Mouse (Mus musculus) liver, embryonic 14.5 days (tissue): ENCODE data around the gene Astn2. TPM values are rescaled to one million over a fixed set of nuclear protein-coding genes. Genes with fewer than 3 reads are reported as not detected.

Source experiments
- ATAC-seq: fragments of 200-750 bp; cut with Nextera tagmentation; 2 replicates; pipeline ENCODE4 v1.8.0; 2017; ENCODE audit warnings: moderate number of reproducible peaks, mild to moderate bottlenecking, moderate library complexity; ENCODE audit not compliant: insufficient read depth
- DNase-seq, 3 experiments: peaks; one replicate each; pipeline ENCODE4 v3.0.0-alpha.2; 2012 to 2013; ENCODE audit warnings: low read depth in 3 of 3, low spot score in 3 of 3
- H3K27ac ChIP-seq: fragments of 300-500 bp; sonication (generic); 2 replicates; pipeline ENCODE4 v1.5.1; 2014; ENCODE audit warnings: moderate library complexity, mild to moderate bottlenecking, control low read depth, inconsistent platforms
- H3K27me3 ChIP-seq: fragments of 300-500 bp; sonication (generic); 2 replicates; pipeline ENCODE4 v1.6.1; 2014; ENCODE audit warnings: mild to moderate bottlenecking, low read length, moderate library complexity; ENCODE audit not compliant: control insufficient read depth, insufficient read depth
- H3K36me3 ChIP-seq: fragments of 300-500 bp; sonication (generic); replicated peaks from 2 replicates; pipeline ENCODE4 v1.6.1; 2014; ENCODE audit warnings: low read depth; ENCODE audit not compliant: control insufficient read depth, insufficient read depth
- H3K4me1 ChIP-seq, 2 experiments: fragments of 200-500 bp in 1 of 2; fragments of 300-500 bp in 1 of 2; sonication (generic) in 1 of 2; replicated peaks; 2 replicates each; pipeline ENCODE4 v1.6.1; 2012 to 2014; ENCODE audit warnings: antibody characterized with exemption in 1 of 2, inconsistent platforms in 1 of 2, low read length in 1 of 2; ENCODE audit not compliant: control insufficient read depth in 2 of 2, insufficient read depth in 2 of 2
- H3K4me2 ChIP-seq: fragments of 300-500 bp; sonication (generic); 2 replicates; pipeline ENCODE4 v1.6.1; 2014; ENCODE audit warnings: low read depth, mild to moderate bottlenecking, control low read depth, moderate library complexity
- H3K4me3 ChIP-seq, 2 experiments: fragments of 200-500 bp in 1 of 2; fragments of 300-500 bp in 1 of 2; sonication (generic) in 1 of 2; 2 replicates each; pipeline ENCODE4 v1.5.1; 2012 to 2014; ENCODE audit warnings: low read depth in 2 of 2, low read length in 2 of 2, mild to moderate bottlenecking in 2 of 2, control low read depth in 1 of 2, inconsistent platforms in 1 of 2, moderate library complexity in 1 of 2; ENCODE audit not compliant: insufficient read depth in 1 of 2
- H3K9ac ChIP-seq: fragments of 300-500 bp; sonication (generic); replicated peaks from 2 replicates; pipeline ENCODE4 v1.6.1; 2014; ENCODE audit warnings: mild to moderate bottlenecking, control low read depth, moderate library complexity
- H3K9me3 ChIP-seq: fragments of 300-500 bp; sonication (generic); 2 replicates; pipeline ENCODE4 v1.6.1; 2016; ENCODE audit warnings: low read length, mixed read lengths; ENCODE audit not compliant: control insufficient read depth
- CTCF ChIP-seq: IDR thresholded peaks from 2 replicates; pipeline ENCODE4 v1.5.1; 2016; ENCODE audit warnings: antibody characterized with exemption, low read depth, control low read depth
- EP300 ChIP-seq: IDR thresholded peaks from 2 replicates; pipeline ENCODE4 v1.6.1; 2016; ENCODE audit warnings: antibody characterized with exemption, low read depth
- WGBS: fragments of 180-500 bp; shearing (Covaris S2); extraction: QIAGEN DNeasy Blood & Tissue Kit; methylation state at CpG from one replicate; pipeline ENCODE4 v1.1.7; 2014; ENCODE audit not compliant: insufficient replicate concordance; 5-methylcytosine and 5-hydroxymethylcytosine counted together
- polyA plus RNA-seq, 2 experiments: library from polyadenylated mRNA; depleted of rRNA in 1 of 2; stranded (reverse) in 1 of 2; unstranded in 1 of 2; fragments of >200 nt; fragmentation: Nextera tagmentation in 1 of 2; extraction: Ambion mirVana in 1 of 2; gene quantifications; 2 replicates each; pipeline versions ENCODE4 v1.2.1 to v1.2.3; 2012 to 2014

The Astn2 gene
- polyA plus RNA-seq, 2 experiments = 0.16 TPM; not detected in 1

- H3K27me3 ChIP-seq = no peaks in the 10 kb centered on the region
- no peak overlapping the region for H3K27ac ChIP-seq
- ATAC-seq (no peak), DNase-seq (no peak)
- no peak overlapping the region for H3K4me3 ChIP-seq
- H3K9ac ChIP-seq = no peak overlapping the region
- H3K4me1 ChIP-seq = no peaks in the 10 kb centered on the region
- H3K36me3 ChIP-seq = no peaks in the 10 kb centered on the region
- no peak for TF ChIP-seq EP300
- no peak overlapping the region for H3K4me2 ChIP-seq
- no peaks in the 10 kb centered on the region for H3K9me3 ChIP-seq
These were observed 539.9 kb downstream of the Astn2 start for GRCm38 (mm10) chr4:65864551-65864950.

DNA sequence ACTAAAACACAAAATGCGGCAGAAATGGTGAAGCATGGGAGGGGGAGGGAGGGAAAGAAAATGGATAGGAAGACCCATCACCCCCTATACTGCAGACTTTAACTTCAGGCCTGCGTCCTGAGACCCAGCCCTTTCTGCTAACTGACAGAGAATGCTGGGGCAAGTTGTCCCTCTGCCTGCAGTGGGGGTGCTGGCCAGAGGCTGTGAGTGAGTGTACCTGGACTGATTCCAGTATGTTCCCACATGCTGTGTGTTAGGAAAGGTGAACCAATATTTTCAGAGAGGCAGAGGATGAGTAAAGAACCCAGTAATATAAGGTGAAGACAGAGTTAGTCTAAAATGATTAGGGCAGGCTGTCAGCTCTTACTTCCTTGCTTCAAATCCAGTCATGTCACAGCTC, 561.2 kb downstream of the Astn2 start:
- Histone ChIP-seq H3K27me3 (no peaks in the 10 kb centered on the region), H3K9me3 (no peaks in the 10 kb centered on the region), H3K4me2 (no peak overlapping the region), H3K4me3 (no peak overlapping the region), H3K4me1 (peaks cover 0 to under 1% of the 10 kb centered on the region in 2 experiments; a peak in 1 of 4 replicates), H3K36me3 (no peaks in the 10 kb centered on the region), H3K9ac (no peak overlapping the region), H3K27ac (no peak overlapping the region)
- no peak for ATAC-seq
- TF ChIP-seq EP300 (no peak), CTCF (no peak)
- no peak for DNase-seq
- WGBS = 47% methylated on average over 2 of the region's 2 CpGs

DNA sequence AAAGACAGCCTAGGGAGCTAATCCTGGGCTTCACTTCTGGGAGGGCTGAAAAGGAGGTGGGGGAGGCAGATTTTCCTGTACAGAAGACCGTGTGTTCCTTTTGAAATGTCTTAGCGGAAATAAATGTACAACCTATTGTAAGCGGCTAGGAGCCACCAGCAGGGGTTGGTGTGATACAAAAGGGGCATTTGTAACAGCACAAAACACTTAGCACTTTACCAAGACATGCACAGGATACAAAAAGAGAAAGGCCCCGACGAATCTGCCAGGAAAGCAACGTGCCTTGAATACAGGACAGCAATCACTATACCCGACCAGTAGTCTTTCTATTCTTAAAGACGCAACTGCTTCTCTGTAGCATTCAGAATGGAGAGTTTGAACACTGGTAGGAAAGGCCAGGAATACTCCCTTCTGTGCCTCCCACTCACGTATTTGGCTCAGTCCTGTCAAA, 564.8 kb downstream of the Astn2 start:
- Histone ChIP-seq H3K9ac (no peak overlapping the region), H3K4me2 (no peak overlapping the region), H3K27ac (no peak overlapping the region), H3K9me3 (no peaks in the 10 kb centered on the region), H3K27me3 (no peaks in the 10 kb centered on the region), H3K36me3 (no peaks in the 10 kb centered on the region), H3K4me3 (no peak overlapping the region), H3K4me1 (peaks cover 0 to 2% of the 10 kb centered on the region in 2 experiments; a peak in 1 of 4 replicates)
- DNase-seq (no peak), ATAC-seq (no peak)
- TF ChIP-seq CTCF = no peak
- 59% methylated on average over 9 of the region's 9 CpGs for WGBS

DNA sequence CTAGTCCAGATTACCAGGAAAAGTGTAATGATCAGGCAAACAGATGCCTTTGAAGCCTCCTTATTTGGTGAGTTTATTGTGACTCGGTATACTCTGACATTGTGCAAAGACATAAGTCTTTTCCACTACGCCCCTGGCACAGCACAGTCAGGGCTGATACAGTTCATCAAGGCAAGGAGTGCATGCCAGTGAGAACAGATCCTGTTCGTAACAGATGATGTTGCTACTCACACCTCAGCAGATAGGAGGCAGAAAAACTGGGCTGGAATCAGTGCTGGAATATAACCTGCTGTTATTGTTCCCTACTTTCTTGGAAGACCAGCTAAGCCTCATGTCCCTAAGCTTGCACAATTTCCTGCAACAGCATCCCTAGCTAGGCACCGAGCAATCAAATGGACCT, 565.6 kb downstream of the Astn2 start:
- no peak for ATAC-seq
- no peak for TF ChIP-seq EP300
- TF ChIP-seq CTCF = no peak
- no peaks in the 10 kb centered on the region for H3K36me3 ChIP-seq
- no peaks in the 10 kb centered on the region for H3K27me3 ChIP-seq
- H3K9me3 ChIP-seq = no peaks in the 10 kb centered on the region
- H3K4me2 ChIP-seq = no peak overlapping the region
- H3K4me1 ChIP-seq = peaks cover 0 to 2% of the 10 kb centered on the region in 2 experiments; a peak in 1 of 4 replicates
- DNase-seq = no peak
- H3K4me3 ChIP-seq = no peak overlapping the region
- 62% methylated on average over 4 of the region's 4 CpGs for WGBS
- no peak overlapping the region for H3K27ac ChIP-seq
- H3K9ac ChIP-seq = no peak overlapping the region

- 69% methylated on average over 1 of the region's 1 CpGs for WGBS
- no peaks in the 10 kb centered on the region for H3K4me1 ChIP-seq
- no peaks in the 10 kb centered on the region for H3K9me3 ChIP-seq
- DNase-seq = no peak
- no peak overlapping the region for H3K9ac ChIP-seq
- H3K4me2 ChIP-seq = no peak overlapping the region
- no peak for ATAC-seq
- no peaks in the 10 kb centered on the region for H3K36me3 ChIP-seq
- no peak overlapping the region for H3K27ac ChIP-seq
- H3K4me3 ChIP-seq = no peak overlapping the region
- TF ChIP-seq CTCF (no peak), EP300 (no peak)
- no peaks in the 10 kb centered on the region for H3K27me3 ChIP-seq
These were observed 571.4 kb downstream of the Astn2 start for GRCm38 (mm10) chr4:65832971-65833370.
